Mouse (Mus musculus): ENCODE results near the gene Pfdn6.
"Not testable (repeated sequence)": the region's sequence is repeated elsewhere in the genome, so short reads cannot be mapped to it uniquely, and the experiment has no call there.

Gene Pfdn6

GRCm38 (mm10) chr17:33954646-33955554 is 14.8 kb upstream of the Pfdn6 start:
- no peak for DNase-seq

- no peak for DNase-seq
Measured at GRCm38 (mm10) chr17:33953961-33954565, 13.9 kb upstream of the Pfdn6 start.

GRCm38 (mm10) chr17:33953310-33953709 is 13.2 kb upstream of the Pfdn6 start:
- DNase-seq: no peak

GRCm38 (mm10) chr17:33952879-33953278 is 12.7 kb upstream of the Pfdn6 start:
- DNase-seq: no peak

- DNase-seq: not testable (repeated sequence)
Measured at GRCm38 (mm10) chr17:33952015-33952414, 11.9 kb upstream of the Pfdn6 start.

DNA sequence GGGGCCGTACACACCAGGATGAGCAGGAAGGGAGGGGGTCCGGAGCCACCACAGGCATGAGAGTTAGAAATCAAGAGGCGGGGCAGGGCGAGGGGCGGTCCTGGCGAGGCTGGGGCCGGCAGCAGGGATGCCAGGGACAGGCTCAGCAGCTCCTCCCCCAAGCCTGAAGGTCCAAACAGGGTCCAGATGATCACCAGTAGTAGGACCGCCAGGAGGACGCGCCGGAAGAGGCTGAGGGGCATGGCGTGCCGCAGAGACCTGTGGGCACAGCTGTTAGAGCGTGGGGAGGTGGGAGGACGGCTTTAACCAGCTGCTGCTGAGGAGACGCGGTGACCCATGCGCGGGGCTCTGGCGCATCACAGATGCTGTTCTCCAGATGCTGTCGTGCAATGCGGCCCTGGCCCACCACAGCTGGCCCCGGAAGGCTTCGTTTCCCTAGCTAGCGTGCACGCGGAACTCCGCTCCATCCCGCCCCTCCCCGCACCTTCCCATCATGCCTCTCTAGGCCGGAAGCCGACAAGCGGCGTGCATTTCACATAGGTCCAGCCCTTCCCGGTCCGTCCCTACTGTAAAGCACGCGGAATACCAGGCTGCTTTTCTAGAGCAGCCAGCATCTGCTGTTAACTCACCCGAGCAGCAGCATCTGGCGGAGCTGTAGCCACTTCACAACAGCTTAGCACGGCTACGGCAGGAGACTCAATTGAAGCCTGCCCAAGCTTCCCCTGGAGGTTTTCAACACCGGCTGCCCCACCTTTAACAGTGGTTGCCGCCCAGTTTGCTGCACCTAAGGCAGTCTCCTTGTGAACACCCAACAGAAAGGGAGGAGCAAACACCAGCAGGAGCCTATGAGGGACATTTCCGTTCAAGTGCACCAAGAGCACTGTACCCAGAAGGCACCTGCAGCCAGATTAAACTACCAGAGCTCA is 11.1 kb upstream of the Pfdn6 start, which contains the start of gene B3galt4:
Gene B3galt4, minus strand, starts transcription at position 468 of the 926 bp plus-strand sequence.
- DNase-seq: peak; percentile 72 to 75

GRCm38 (mm10) chr17:33950131-33950625 is 10.0 kb upstream of the Pfdn6 start:
- no peak for DNase-seq

DNA sequence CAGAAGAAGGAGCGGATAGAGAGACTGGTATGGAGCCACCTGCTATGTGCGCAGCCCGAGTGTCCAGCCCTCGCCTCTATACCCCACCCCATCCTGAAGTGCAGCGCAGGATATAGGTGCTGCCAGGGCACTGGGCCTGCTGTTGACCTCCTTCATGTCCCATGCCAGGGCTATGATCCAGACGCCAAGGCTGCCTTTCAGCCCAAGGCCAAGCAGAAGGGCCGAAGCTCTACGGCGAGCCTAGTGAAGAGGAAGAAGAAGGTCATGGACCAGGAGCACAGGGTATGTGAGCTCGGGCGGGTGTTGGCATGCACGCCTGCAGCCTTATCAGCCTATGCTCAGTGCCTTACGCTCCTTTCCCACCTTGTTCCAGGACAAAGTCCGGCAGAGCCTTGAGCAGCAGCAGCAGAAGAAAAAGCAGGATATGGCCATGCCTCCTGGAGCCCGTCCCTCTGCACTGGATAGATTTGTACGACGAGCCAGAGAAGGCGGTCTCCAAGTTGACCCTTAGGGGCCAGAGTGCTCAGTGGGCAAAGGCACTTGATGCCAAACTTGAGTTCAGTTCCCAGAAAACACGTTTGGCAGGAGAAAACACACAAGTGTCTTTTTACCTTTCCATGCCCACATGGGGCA is 8.9 kb upstream of the Pfdn6 start:
- no peak for DNase-seq

DNA sequence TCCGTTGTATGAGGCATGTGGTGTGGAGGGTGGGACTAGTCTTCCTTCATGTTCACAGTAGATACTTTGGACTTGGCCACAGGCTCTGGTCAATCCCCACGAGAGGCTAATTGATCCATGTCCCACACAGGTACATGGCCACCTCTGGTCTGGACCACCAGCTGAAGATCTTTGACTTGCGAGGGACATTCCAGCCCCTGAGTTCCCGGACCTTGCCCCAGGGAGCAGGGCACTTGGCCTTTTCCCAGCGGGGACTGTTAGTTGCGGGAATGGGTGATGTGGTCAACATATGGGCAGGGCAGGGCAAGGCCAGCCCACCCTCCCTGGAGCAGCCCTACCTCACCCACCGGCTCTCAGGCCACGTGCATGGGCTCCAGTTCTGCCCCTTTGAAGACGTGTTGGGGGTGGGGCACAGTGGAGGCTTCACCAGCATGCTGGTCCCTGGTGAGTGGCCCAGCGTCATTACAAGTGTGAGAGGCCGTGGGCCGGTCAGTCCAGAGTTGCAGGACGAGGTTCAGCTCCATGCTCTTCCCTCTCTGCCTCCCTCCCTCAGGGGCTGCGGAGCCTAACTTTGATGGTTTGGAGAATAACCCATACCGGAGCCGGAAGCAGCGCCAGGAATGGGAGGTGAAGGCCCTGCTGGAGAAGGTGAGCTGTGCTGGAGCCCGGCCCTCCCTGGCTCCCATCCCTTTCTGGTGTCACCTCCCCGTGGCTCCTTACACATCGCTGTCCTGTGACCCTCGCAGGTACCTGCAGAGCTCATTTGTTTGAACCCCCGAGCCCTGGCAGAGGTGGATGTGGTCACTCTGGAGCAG is 8.2 kb upstream of the Pfdn6 start:
- no peak for DNase-seq

DNA sequence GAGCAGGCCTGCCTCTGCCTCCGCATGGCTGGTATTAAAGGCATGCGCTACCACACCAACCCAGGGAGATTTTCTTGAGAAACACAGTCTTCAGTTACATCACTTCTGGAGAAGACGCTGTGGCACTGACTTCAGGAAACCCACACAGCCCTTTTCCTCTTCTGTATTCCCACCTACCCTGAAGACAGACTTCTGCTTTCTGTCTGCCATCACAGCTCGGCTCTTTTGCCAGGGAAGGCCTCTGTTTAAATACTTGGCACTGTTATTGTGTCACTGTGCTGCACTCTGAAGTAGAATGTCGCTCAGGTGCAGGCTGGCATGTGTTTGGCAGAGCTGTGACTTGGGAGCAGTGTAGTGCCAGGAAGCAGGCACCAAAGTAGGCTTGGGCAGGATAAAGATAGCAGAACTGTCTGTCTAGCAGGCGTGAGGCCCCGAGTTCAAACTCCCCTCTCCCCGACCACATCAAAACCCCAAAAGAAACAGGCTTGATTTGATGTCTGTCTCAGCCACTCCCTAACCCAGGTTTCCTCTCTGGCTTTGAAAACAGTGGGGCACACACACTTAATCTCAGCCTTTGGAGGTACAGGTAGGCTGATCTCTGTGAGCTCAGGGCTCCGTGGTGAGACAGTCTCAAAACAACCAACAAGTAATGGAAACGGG is 7.4 kb upstream of the Pfdn6 start:
- DNase-seq: no peak

GRCm38 (mm10) chr17:33943454-33943853 is 3.3 kb upstream of the Pfdn6 start:
- DNase-seq: no peak

DNA sequence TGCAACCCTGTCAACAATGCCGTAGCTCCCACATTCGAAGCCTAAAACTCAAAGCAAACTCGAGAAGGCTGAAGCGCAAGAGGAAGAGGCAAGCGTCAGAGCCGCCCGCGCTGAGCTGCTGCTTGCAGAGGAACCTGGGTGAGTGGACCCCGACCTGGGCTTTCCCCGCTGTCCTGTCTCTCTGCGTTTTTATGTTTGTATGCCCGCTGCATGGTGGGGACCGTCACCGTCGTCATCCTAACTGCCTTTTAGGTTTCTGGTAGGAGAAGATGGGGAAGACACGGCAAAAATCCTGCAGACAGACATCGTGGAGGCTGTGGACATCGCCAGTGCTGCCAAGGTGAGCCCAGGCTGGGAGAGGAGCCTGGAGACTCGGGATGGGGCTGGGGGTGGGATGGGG is 1.2 kb upstream of the Pfdn6 start:
- no peak for DNase-seq

- no peak for DNase-seq
Measured at GRCm38 (mm10) chr17:33940981-33941380, 838 bp upstream of the Pfdn6 start.

- no peak for DNase-seq
Measured at GRCm38 (mm10) chr17:33938783-33939182, 1.4 kb downstream of the Pfdn6 start.

- no peak for DNase-seq
Measured at GRCm38 (mm10) chr17:33936993-33937392, 3.1 kb downstream of the Pfdn6 start.

- no peak for DNase-seq
Measured at GRCm38 (mm10) chr17:33935422-33936055, 4.6 kb downstream of the Pfdn6 start.

DNA sequence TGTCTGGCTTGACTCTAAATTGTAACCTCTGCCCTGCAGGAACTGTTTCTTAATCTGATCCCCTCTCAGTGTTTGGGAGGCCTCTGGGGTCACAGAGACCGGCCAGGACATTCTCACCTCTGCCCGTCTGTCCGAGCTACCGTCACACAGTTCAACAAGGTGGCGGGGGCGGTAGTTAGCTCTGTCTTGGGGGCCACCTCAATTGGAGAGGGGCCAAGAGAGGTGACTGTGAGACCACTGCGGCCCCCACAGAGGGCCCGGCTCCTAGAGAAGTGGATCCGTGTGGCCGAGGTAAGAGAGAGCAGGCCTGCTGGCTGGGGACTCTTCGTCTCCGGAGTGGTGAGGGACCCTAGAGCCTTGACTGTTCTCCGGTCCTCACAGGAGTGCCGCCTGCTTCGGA is 7.2 kb downstream of the Pfdn6 start:
- no peak for DNase-seq

GRCm38 (mm10) chr17:33932448-33932847 is 7.7 kb downstream of the Pfdn6 start:
- DNase-seq: no peak

GRCm38 (mm10) chr17:33931947-33932346 is 8.2 kb downstream of the Pfdn6 start:
- no peak for DNase-seq

GRCm38 (mm10) chr17:33931159-33931866 is 8.8 kb downstream of the Pfdn6 start:
- DNase-seq: peak; percentile 29 to 35
